Mouse (Mus musculus) layer of hippocampus, adult 8-10 months (tissue): ENCODE data around the gene Mprip. TPM values are rescaled to one million over a fixed set of nuclear protein-coding genes. Genes with fewer than 3 reads are reported as not detected.
"Not testable (repeated sequence)": the region's sequence is repeated elsewhere in the genome, so short reads cannot be mapped to it uniquely, and the experiment has no call there.

Experiments
- DNase-seq, 2 experiments: peaks; one replicate each; pipeline ENCODE4 v3.0.0; 2022; ENCODE audit warnings: low spot score in 2 of 2
- total RNA-seq, 4 experiments: library from RNA; stranded (reverse); gene quantifications; 2 replicates each; pipeline ENCODE4 v1.2.4; 2022

The Mprip gene
- total RNA-seq, result 100 to 1,000 TPM; 265 to 273 (median 269) TPM

DNA sequence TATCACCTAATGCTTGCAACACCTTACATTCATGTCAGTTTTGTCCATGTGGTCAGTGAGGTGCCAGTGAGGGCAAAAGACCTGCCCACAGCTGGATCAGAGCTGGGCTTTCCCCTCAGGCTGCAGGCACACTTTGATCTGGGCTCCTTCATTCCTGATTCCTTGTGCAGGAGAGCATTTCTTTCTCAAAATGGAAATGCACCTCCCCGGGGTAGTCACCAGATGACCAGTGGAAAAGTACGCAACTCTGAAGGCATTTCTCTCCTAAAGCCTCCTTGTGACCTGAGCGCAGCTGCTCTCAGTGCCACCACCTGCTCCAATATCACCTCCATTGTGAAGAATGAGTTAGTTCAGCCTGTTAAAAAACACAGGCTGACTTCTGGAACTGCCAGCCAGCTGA is at the start of gene Mprip:
Mprip (plus strand) TSS at position 301 of the 400 bp plus-strand sequence.
- DNase-seq, result no peak

DNA sequence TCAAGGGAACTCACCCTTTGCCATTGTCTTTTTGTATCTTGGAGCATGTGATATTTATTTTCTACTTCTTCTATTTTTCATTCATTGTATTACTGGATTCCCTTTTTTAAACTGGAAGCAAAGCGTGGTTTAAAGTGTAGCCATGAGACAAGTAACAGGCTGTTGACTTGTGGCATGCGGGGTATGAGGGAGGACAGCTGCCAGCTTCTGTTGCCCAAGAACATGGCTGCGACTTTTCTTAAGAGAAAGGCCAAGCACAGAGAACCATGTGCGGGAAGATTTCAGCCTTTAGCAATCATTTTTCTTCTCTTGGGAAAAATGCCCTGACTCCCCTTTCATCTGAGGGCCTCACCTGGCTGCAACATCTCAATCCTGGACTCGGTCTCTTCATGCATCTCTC is 49.5 kb upstream of the Mprip start:
- DNase-seq, result no peak

DNA sequence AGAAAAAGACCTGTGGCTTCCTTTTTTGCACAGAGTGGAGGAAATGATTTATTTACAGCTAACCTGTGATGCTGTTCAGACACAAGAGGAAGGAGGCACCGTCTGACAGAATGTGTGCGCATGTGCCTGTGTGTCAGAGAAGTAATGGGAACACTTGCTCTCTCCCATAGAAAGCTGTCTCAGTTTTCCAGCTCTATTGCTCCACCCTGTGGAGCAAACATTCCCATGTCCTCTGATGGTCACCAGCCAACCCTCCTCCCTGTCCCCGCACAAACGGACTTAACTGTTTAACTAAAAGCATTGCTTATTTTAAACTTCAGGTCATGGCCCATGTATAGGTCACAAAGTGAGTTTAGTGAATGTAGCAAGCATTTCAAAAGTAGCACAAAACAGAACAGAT is 47.0 kb upstream of the Mprip start:
- DNase-seq, result peak in 1 of 2 experiments; percentile 39

DNA sequence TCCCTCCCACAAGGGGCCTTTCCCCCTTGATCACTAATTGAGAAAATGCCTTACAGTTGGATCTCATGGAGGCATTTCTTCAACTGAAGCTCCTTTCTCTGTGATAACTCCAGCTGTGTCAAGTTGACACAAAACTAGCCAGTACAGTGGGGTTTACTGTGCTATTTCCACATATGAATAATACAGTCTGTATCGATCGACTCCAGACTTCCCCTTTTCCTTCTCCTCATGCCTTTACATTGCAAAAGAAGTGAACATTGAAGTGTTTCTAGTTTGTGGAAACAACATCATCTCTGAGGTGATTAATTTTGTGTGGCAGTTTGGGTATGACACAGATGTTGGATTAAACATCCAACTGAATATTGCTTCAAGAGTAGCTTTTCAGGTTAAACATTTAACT is 44.1 kb upstream of the Mprip start:
- not testable (repeated sequence) for DNase-seq

DNA sequence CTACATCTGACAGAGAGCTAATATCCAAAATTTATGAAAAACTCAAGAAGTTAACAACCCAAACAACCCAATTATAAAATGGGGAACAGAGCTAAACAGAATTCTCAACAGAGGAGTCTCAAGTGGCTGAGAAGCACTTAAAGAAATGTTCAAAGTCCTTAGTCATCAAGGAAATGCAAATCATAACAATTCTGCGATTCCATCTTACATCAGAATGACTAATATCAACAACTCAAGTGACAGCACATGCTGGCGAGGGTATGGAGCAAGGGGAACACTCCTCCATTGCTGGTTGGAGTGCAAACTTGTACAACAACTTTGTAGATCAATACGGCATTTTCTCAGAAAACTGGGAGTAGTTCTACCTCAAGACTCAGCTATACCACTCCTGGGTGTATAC is 38.9 kb upstream of the Mprip start:
- no peak for DNase-seq

DNA sequence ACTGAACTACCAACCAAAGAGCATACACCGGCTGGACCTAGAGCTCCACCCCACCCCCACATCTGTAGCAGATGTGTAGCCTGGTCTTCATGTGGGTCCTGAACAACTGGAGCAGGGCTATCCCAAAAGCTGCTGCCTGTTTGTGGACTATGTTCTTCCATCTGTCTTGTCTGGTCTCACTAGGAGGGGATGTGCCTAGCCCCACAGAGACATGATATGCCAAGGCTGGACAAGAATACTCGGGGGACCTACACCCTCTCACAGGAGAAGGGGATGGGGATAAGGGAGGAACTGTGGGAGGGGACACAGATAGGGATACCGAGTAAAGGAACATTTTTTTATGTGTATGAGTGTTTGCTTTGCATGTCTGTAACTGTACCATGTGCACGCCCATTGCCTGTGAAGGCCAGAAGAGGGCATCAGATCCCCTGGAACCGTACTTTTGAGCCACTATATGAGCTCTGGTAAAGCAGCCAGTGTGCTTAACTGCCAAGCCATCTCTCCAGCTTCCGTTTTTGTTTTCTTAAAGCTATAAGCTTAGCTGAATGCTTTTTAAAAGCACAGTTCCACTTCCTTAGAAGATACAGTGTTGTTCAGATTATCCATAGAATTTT is 37.0 kb upstream of the Mprip start:
- DNase-seq, result peak; percentile 46 to 66

DNA sequence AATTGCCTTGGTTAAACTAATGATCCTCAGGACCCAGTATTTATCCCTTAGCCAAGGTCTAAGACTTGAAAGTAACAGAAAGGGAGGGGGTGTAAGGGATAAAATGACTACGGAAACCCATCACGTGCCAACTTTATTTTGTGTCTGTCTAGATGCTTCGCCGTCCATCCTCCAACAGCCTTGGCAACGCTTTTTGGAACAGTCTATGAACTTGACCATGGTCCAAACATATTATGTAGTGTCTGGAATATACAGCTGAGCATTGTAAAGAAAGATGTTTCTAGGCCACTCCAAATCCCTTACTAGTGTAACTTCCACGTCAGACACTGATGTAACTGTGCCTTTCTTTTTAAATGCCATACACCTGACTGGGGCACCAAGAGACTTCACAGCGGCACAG is 34.9 kb upstream of the Mprip start:
- DNase-seq, result no peak

DNA sequence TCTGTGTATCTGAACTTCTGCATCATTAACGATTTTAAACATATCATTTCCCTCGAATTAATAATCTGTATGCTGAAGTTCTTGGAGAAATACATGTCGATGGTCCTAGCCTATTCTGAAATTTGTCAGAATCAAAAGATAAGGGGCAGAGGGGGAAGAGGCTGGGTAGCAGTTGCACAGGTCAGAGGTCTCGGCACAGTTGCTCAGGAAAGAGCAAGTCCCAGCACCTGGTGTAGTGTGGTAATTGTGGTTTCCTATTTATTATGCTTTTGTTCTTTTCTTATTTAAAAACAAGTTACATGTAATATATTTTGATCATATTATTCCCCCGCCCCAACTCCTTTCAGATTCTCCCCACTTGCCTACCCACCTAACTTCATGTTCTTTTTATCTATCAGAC is 32.9 kb upstream of the Mprip start:
- no peak for DNase-seq

DNA sequence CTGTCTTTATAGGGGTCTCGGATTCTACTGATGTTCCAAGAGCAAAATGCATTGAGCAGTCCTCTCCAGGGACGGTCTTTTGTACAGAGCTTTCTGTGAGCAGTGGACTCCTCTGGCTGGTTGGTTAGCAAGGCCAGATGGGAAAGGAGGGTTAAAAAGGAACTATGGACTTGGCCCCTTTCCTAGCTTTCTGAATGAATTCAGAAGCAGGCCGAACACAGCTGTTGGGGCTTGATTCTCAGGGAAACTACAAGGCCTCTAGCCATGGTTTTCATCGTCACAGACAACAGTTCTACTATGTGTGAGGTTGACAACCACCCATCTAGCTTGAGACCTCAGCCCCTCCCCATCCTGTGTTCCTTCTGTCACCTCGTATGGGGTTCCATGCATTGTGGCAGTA is 31.2 kb upstream of the Mprip start:
- DNase-seq, result no peak

DNA sequence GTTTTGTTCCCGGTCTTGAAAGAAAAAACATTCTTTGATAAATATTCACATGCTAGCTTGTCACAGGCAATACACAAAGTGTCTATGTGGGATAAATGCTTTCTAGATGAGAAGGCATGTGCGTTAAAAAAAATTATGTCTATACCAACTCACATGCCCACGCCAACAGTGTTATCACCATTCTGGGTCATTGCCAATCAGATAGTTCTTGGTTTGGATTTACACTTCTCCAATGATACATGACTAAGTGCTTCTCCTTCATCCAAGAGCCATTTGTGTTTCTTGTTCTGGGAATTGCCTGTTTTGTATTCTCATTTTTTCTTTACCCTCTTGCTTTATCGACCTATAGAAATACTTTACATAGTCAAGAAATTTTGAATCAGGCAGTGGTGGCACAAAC is 29.1 kb upstream of the Mprip start:
- no peak for DNase-seq

DNA sequence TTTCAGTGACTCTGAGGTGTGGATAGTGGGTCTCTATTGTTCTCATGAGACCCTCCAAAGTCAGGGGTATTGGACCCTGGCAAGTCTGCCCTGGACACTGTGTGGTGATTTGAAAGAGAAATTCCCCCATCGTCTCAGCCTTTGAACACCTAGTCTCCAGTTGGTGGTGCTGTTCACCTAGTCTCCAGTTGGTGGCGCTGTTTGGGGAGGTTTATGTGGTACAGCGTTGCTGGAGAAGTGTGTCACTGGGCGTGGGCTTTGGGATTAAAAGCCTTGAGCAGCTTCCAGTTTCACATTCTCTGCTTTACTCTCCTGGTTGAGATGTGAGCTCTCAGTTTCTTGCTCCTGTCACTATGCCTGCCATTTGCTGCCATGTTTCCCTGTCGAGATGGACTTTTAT is 28.1 kb upstream of the Mprip start:
- DNase-seq, result peak; percentile 15 to 38

DNA sequence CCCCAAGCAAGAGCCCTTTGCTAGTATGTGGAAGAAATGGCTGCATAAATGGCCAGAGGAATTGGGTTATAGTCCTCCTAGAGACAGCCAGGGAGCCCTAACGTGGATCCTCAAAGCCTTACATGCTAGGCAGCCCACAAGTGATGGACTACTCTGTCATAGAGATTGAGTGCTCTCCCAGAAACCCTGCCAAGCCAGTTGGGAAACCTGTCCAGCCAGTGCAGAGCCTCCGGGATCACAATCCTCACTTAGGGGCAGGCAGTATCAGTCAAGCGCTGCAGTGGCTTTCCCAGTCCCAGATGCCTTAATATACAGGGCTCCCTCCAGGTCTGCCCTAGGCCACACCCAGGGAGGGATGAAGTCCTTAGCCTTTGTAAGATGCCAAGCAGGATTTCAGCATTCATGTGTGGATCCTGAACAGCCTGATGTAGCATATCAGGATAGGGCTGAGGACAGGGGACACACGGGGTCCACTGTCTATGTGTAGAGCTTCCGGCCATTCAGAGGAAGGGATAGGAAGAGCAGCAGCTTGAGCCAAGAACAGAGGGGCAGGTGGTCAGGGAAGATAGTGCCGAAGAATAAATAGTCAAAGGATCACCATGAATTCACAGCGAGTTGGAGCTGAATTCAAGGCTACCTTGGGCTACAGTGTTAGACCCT is 27.0 kb upstream of the Mprip start:
- DNase-seq, result no peak

DNA sequence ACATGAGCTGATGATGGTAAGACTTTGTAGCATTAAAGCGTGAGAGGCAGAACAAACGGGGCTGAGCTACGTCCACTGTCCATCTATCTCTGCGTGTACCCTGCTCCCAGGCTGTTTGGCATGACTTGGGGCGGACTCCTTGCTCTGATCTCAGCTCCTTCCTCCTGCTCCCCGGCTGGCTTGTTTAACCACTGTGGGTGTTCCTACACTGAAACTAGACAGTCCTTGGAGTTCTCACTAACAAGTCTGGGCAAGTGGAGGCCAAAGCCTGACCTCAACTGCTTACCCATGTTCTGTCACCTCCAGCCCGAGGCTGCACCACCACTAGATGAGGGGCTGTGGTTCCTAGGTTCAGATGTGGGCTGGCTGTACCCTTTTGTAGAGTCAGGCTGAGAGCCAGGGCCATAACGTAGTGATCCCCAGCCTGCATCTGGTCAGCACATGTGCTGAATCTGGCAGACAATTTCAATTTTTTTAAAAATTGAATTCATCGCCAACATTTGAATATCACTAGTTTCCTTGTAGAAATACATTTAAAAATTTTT is 25.8 kb upstream of the Mprip start:
- no peak for DNase-seq

DNA sequence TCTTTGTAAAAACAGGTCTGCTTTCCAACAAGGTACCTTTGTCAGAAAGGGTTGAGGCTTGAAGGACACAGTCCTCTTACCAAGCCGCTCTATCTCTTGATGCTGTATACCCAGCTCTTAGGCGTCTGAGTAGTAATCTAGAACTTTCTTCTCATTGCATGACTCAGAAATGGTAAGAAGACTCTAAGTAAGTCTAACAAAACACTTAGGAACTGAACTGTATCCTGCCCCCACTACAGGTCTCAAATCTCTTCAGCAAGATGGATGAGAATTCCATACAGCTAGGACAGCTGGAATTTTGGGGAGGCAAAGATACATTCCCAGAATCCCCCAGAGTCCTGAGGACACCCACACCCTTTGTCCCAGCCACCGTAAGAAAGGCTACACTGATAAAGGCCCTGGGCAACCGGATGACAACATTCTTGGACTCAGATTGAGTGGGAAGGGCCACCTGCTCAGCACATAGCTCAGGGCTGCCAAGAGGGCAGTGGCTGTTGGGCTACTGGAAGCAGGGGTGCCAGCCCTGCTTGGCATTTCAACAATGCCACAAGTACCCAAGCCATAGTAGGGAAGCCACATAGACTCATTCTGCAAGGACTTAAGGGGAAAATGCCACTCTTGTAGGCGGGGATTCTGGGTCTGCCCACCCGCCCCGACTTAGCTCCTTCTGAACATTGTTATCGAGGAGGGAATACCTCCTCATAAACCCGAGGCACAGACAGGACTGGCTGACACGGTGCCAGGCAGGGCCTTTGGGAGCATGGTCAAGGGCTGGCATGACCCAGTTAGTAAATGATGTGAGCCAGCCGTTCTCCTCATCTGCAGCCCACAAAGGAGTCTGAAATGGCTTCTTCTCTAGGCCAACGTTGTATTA is 25.0 kb upstream of the Mprip start:
- DNase-seq, result no peak

DNA sequence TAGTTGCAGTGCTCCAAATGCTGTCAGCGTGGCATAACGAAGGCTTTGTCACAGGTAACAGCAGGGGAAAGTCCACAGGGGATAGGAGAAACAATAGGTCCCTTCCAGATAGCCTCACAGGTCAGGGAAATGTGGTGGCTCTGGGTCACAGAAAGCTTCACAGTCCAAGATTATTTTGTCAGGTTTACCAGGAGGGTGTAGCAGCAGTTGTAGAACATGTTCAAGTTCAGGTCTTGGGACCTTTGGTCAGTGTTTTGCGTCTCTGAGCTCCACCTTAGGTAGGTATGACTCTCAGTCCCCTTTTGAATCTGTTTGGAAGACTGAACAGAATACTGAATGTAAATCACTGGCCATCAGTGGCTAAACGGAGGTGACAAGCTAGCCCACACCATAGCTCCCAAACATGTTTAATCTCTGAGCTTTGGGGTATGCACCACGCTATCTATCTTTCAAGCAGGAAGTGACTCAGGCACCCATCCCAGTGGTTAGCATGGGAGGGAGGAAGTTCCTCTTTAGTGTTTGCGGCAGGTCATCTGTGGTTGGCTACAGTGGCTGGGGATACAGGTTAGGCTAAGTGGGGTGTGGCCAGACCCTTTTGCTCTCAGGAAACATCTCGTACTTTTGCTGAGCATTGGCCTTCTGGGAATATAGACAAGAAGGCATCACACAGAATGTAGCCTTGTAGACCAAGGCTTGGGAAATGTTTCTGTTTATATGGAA is 24.2 kb upstream of the Mprip start:
- no peak for DNase-seq

DNA sequence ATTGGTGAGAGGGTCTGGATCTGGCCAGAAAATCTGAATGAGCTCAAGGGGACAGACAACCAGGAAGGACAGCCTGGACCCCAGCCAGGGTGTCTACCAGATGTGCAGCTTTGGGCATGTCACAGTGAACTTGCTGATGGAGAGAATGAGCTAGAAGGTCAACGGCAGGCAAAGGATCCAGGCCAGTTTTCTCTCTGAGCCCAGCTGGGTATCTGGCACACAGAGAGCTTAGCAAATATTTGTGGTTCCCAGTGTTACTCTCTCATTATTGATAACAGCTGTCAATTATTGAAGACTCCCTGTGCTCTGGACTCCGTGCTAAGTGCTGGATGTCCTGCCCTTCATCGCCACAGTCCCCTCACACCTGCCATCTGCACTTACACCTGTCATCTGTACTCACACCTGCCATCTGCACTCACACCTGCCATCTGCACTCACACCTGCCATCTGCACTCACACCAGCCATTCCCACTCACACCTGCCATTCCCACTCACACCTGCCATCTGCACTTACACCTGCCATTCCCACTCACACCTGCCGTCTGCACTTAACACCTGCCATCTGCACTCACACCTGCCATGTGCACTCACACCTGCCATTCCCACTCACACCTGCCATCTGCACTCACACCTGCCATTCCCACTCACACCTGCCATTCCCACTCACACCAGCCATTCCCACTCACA is 21.0 kb upstream of the Mprip start:
- DNase-seq, result no peak

DNA sequence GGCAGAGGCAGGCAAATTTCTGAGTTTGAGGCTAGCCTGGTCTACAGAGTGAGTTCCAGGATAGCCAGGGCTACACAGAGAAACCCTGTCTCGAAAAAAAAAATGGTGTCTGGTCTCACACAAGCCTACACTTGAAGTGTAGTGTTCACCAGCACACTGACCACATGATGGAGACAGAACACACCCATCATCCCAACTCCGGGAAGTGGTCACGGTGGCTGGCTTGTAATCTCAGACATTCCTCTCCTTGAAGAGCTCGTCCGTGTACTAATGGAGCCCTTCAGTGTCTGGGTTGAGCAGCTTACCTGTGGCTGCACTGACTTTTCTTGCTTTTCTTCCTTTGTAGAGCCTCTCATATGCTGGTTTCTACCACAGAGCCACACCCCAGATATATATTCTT is 19.9 kb upstream of the Mprip start:
- no peak for DNase-seq

DNA sequence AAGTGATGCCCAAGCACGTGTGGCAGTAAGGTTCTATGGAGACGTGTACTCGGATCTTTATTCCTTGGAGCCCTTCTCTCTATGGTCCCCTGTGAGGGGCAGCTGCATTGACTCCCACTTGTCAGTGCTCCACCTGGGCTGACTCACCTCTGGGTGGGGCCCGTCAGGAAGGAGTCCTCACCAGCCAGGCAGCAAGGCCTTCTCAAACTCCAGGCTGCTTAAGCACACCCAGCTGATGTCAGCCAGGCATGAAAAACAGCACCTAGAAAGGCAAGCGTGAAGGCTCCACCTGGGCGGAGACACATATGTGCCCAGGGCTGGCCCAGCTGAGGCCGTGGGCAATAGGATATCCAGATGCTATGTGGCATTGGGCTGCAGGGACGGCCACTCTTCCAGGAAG is 18.7 kb upstream of the Mprip start:
- no peak for DNase-seq

DNA sequence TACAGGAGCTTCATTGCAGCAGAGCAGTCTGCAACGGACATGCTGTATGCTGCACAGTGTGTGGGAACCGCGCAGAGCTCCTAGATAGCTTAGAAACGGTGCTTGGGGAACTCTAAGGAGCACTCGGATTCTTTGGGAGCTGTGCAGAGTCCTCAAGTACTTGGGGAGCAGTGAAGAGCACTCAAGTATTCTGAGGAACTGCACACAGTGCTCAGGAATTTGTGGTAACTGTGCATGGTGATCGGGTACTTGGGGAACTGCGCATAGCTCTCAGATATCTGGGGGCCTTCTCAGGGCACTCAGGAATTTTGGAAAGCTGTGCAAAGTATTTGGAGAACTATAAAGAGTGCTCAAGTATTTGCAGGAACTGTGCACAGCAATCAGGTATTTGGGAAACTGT is 16.1 kb upstream of the Mprip start:
- DNase-seq, result no peak

DNA sequence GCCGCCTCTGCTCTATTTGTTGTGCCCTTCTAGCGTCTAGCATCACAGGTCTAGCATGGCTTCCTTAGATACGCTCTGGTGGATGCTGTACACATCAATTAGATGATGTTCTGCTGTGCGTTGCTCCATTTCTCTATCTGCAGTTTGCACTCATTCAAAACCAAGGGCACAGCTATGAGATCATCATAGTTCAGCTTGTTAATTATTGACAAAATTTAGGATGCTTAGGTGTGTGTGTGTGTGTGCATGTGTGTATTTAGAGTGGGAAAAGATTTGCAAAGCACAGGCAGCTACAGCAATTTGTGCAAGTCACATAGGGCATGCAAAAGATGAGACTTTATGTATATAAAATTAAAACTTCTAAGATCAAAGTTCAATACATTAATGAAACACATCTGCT is 12.0 kb upstream of the Mprip start:
- DNase-seq, result no peak

DNA sequence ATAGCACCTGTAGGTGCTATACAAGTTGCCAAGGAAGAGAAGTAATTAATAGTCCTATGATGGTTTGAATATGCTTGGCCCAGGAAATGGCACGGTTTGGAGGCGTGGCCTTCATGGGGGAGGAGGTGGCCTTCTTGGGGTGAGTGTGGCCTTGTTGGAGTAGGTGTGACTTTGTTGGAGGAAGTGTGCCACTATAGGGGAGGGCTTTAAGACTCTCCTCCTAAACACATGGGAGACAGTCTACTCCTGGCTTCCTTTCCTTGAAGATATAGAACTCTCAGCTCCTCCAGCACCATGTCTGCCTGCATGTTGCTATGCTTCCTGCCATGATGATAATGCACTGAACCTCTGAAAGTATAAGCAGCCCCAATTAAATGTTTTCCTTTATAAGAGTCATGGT is 8.1 kb upstream of the Mprip start:
- DNase-seq, result no peak
